13 mouse cellular contexts compared by ENCODE assay signal in genomic region chr16:44313422-44313821, GRCm38 (mm10). TPM values are rescaled to one million over a fixed set of nuclear protein-coding genes. Genes with fewer than 3 reads are reported as not detected.
DNase-seq lines count a peak whose midpoint lies in the region; ATAC-seq and TF ChIP-seq lines count a peak whose summit lies in the region.
"Had no signal": no experiment of that assay in that cellular context is flagged by ENCODE, and none has a peak within 500 bp of the region (broad histone marks: within the 10 kb centered on the region; RNA-seq: fewer than 3 reads in every experiment).

No protein-coding gene starts in this region.

- H3K27me3 ChIP-seq in intestine, embryonic 15.5 days (replicated peaks) = no peaks in the 10 kb centered on the region
- H3K27me3 ChIP-seq in intestine, postnatal 0 days (replicated peaks; ENCODE audit: control insufficient read depth, insufficient read depth, low read length) = no peaks in the 10 kb centered on the region
- H3K27me3 ChIP-seq: hindbrain, embryonic 13.5 days; midbrain, embryonic 12.5 days; neural tube, embryonic 15.5 days had no signal

- H3K9me3 ChIP-seq in intestine, embryonic 15.5 days = no peaks in the 10 kb centered on the region
- no peaks in the 10 kb centered on the region for H3K9me3 ChIP-seq in intestine, postnatal 0 days (ENCODE audit: control insufficient read depth)
- H3K9me3 ChIP-seq: hindbrain, embryonic 13.5 days; midbrain, embryonic 12.5 days; neural tube, embryonic 15.5 days had no signal

- no peak for TF ChIP-seq CTCF in intestine, postnatal 0 days (IDR thresholded peaks at IDR 0.05; ENCODE audit: low read depth)

- no peak overlapping the region for H3K4me3 ChIP-seq in intestine, embryonic 15.5 days (replicated peaks)
- no peak overlapping the region for H3K4me3 ChIP-seq in intestine, postnatal 0 days (ENCODE audit: low read depth, low read length)
- H3K4me3 ChIP-seq: hindbrain, embryonic 13.5 days; midbrain, embryonic 12.5 days; neural tube, embryonic 15.5 days had no signal

- no peaks in the 10 kb centered on the region for H3K36me3 ChIP-seq in intestine, embryonic 15.5 days
- H3K36me3 ChIP-seq in intestine, postnatal 0 days (ENCODE audit: control insufficient read depth, insufficient read depth) = no peaks in the 10 kb centered on the region
- H3K36me3 ChIP-seq: hindbrain, embryonic 13.5 days; midbrain, embryonic 12.5 days; neural tube, embryonic 15.5 days had no signal

- DNase-seq in MEL-GATA-1-ER (ENCODE audit: extremely low read depth, low read depth) (peak; percentile 98), liver (peak; percentile 10)
- peak; percentile 30 for DNase-seq in naive thymus-derived CD4-positive, alpha-beta T cell, adult 2 months (ENCODE audit: low read depth)
- DNase-seq in frontal cortex, adult 2 months (ENCODE audit: extremely low spot score in 1 of 2, low spot score in 1 of 2) = no peak
- DNase-seq in spleen, postnatal 14 days (ENCODE audit: low spot score in 2 of 2) = no peak
- DNase-seq: forebrain, postnatal 0 days; kidney, postnatal 10 days; right cerebral cortex, postnatal 4 days had no signal

- H3K27ac ChIP-seq in intestine, embryonic 15.5 days = no peak overlapping the region
- no peak overlapping the region for H3K27ac ChIP-seq in intestine, postnatal 0 days (ENCODE audit: low read depth, low read length)
- H3K27ac ChIP-seq: hindbrain, embryonic 13.5 days; midbrain, embryonic 12.5 days; neural tube, embryonic 15.5 days had no signal

- no peak overlapping the region for H3K4me2 ChIP-seq in intestine, embryonic 15.5 days (replicated peaks)
- H3K4me2 ChIP-seq in intestine, postnatal 0 days (replicated peaks; ENCODE audit: low read depth) = no peak overlapping the region
- H3K4me2 ChIP-seq: hindbrain, embryonic 13.5 days; midbrain, embryonic 12.5 days; neural tube, embryonic 15.5 days had no signal

- WGBS in intestine, embryonic 15.5 days = 44% methylated on average over 4 of the region's 4 CpGs
- WGBS in intestine, postnatal 0 days = 38% methylated on average over 4 of the region's 4 CpGs

- no peaks in the 10 kb centered on the region for H3K4me1 ChIP-seq in intestine, embryonic 15.5 days (replicated peaks)
- no peaks in the 10 kb centered on the region for H3K4me1 ChIP-seq in intestine, postnatal 0 days (replicated peaks; ENCODE audit: control insufficient read depth, insufficient read depth, low read length)
- H3K4me1 ChIP-seq: midbrain, embryonic 12.5 days; neural tube, embryonic 15.5 days had no signal

- no peak overlapping the region for H3K9ac ChIP-seq in intestine, embryonic 15.5 days
- H3K9ac ChIP-seq in intestine, postnatal 0 days (ENCODE audit: low read depth, low read length) = no peak overlapping the region
- H3K9ac ChIP-seq: forebrain, postnatal 0 days; hindbrain, embryonic 13.5 days; midbrain, embryonic 12.5 days; neural tube, embryonic 15.5 days had no signal

- ATAC-seq in intestine, embryonic 15.5 days = peak; percentile 58; the same call in 1 of the 2 replicates
- no peak for ATAC-seq in intestine, postnatal 0 days
- ATAC-seq: forebrain, postnatal 0 days had no signal

RNA-seq across cellular contexts. Expression of gene Sidt1, which starts 19.6 kb away (rescaled TPM):
- polyA plus RNA-seq in intestine, embryonic 15.5 days (2015; fragmentation: Nextera tagmentation; extraction: Ambion mirVana) = 1.1 and 1.5 TPM in 2 replicates
- 1.1 and 1.2 TPM in 2 replicates for polyA plus RNA-seq in intestine, postnatal 0 days (2015; fragmentation: Nextera tagmentation; extraction: Ambion mirVana)
- 44.3 and 50.7 TPM in 2 replicates for polyA plus RNA-seq in frontal cortex, adult 2 months (2012; rRNA removed)

RNA-seq across cellular contexts. Expression of gene Spice1, which starts 33.5 kb away (rescaled TPM):
- polyA plus RNA-seq in intestine, embryonic 15.5 days (2015; fragmentation: Nextera tagmentation; extraction: Ambion mirVana) = 19.5 and 22.2 TPM in 2 replicates
- polyA plus RNA-seq in intestine, postnatal 0 days (2015; fragmentation: Nextera tagmentation; extraction: Ambion mirVana) = 4.2 and 4.7 TPM in 2 replicates
- 14.2 and 19.6 TPM in 2 replicates for polyA plus RNA-seq in frontal cortex, adult 2 months (2012; rRNA removed)

Comparison
In these comparisons a context has a peak if more than half of its experiments do, and no peak if none do; other contexts are left out.
1. DNase-seq: peak in MEL-GATA-1-ER (single experiment), liver (single experiment) and naive thymus-derived CD4-positive, alpha-beta T cell, adult 2 months (single experiment); none in frontal cortex, adult 2 months (0 of 2) and spleen, postnatal 14 days (0 of 2).
2. RNA of gene Sidt1, which starts 19.6 kb away (polyA plus RNA-seq): 44.3 to 50.7 TPM in frontal cortex, adult 2 months; 1.1 to 1.2 TPM in intestine, postnatal 0 days and 1.1 to 1.5 TPM in intestine, embryonic 15.5 days; every median in the first group is over 10 times any median in the second.